24 mouse cellular contexts compared by ENCODE assay signal in genomic region chr2:161302796-161303195, GRCm38 (mm10).
DNase-seq lines count a peak whose midpoint lies in the region; ATAC-seq and TF ChIP-seq lines count a peak whose summit lies in the region.
"Had no signal": no experiment of that assay in that cellular context is flagged by ENCODE, and none has a peak within 500 bp of the region (broad histone marks: within the 10 kb centered on the region; RNA-seq: fewer than 3 reads in every experiment).

No protein-coding gene starts in this region.

- no peak overlapping the region for H3K4me3 ChIP-seq in forebrain, embryonic 11.5 days (ENCODE audit: low read depth, low read length)
- H3K4me3 ChIP-seq in forebrain, postnatal 0 days (ENCODE audit: low read depth, low read length), result no peak overlapping the region
- H3K4me3 ChIP-seq in hindbrain, embryonic 13.5 days, result no peak overlapping the region
- H3K4me3 ChIP-seq in hindbrain, embryonic 12.5 days, result no peak overlapping the region
- H3K4me3 ChIP-seq in midbrain, embryonic 14.5 days (replicated peaks; ENCODE audit: low read depth, low read length), result no peak overlapping the region
- H3K4me3 ChIP-seq in midbrain, embryonic 10.5 days, result no peak overlapping the region
- H3K4me3 ChIP-seq: embryonic facial prominence, embryonic 13.5 days; heart, adult 2 months; heart, embryonic 15.5 days; hindbrain, embryonic 10.5 days had no signal

- WGBS in forebrain, embryonic 11.5 days, result 46% methylated on average over 3 of the region's 3 CpGs
- WGBS in forebrain, postnatal 0 days, result 20% methylated on average over 3 of the region's 3 CpGs
- 47% methylated on average over 3 of the region's 3 CpGs for WGBS in hindbrain, embryonic 13.5 days
- WGBS in hindbrain, embryonic 12.5 days, result 58% methylated on average over 3 of the region's 3 CpGs
- WGBS in midbrain, embryonic 14.5 days, result 69% methylated on average over 3 of the region's 3 CpGs
- 77% methylated on average over 3 of the region's 3 CpGs for WGBS in midbrain, embryonic 10.5 days

- ATAC-seq in forebrain, embryonic 11.5 days (replicated peaks; ENCODE audit: low FRiP score), result 0 out of 2 replicates have a peak, but pooled peaks have one; percentile 5
- ATAC-seq in forebrain, postnatal 0 days, result no peak
- ATAC-seq in hindbrain, embryonic 13.5 days (ENCODE audit: low FRiP score), result no peak
- ATAC-seq in hindbrain, embryonic 12.5 days (ENCODE audit: low FRiP score), result no peak
- ATAC-seq in midbrain, embryonic 14.5 days (ENCODE audit: low FRiP score, low TSS enrichment), result no peak
- ATAC-seq: CD4-positive, CD25-positive, alpha-beta regulatory T cell, adult 4 months; inflammation-experienced regulatory T-cells, adult 6 months; intestine, postnatal 0 days had no signal

- H3K27me3 ChIP-seq in forebrain, embryonic 11.5 days (ENCODE audit: control insufficient read depth, insufficient read depth, low read length), result no peaks in the 10 kb centered on the region
- H3K27me3 ChIP-seq in forebrain, postnatal 0 days (ENCODE audit: insufficient read depth, low read length), result no peaks in the 10 kb centered on the region
- no peaks in the 10 kb centered on the region for H3K27me3 ChIP-seq in hindbrain, embryonic 13.5 days
- H3K27me3 ChIP-seq in hindbrain, embryonic 12.5 days, result no peaks in the 10 kb centered on the region
- H3K27me3 ChIP-seq in midbrain, embryonic 14.5 days (ENCODE audit: control insufficient read depth, insufficient read depth, low read length), result no peaks in the 10 kb centered on the region
- no peaks in the 10 kb centered on the region for H3K27me3 ChIP-seq in midbrain, embryonic 10.5 days (ENCODE audit: low read depth, poor library complexity, severe bottlenecking)
- H3K27me3 ChIP-seq: embryonic facial prominence, embryonic 13.5 days; heart, embryonic 15.5 days had no signal

- no peak overlapping the region for H3K27ac ChIP-seq in forebrain, embryonic 11.5 days (ENCODE audit: low read depth, low read length)
- no peak overlapping the region for H3K27ac ChIP-seq in forebrain, postnatal 0 days (ENCODE audit: low read depth, low read length)
- H3K27ac ChIP-seq in hindbrain, embryonic 13.5 days, result peak overlapping the region; percentile 72
- no peak overlapping the region for H3K27ac ChIP-seq in hindbrain, embryonic 12.5 days
- 0 out of 2 replicates have a peak overlapping the region, but pooled peaks have one; percentile 20 for H3K27ac ChIP-seq in midbrain, embryonic 14.5 days (replicated peaks; ENCODE audit: low read depth, low read length)
- H3K27ac ChIP-seq in midbrain, embryonic 10.5 days (replicated peaks), result no peak overlapping the region
- H3K27ac ChIP-seq: embryonic facial prominence, embryonic 13.5 days; heart, adult 2 months; heart, embryonic 15.5 days; hindbrain, embryonic 10.5 days had no signal

- H3K4me2 ChIP-seq in forebrain, embryonic 11.5 days (ENCODE audit: low read depth, low read length, severe bottlenecking), result no peak overlapping the region
- H3K4me2 ChIP-seq in forebrain, postnatal 0 days (ENCODE audit: low read depth), result no peak overlapping the region
- H3K4me2 ChIP-seq in hindbrain, embryonic 13.5 days, result no peak overlapping the region
- no peak overlapping the region for H3K4me2 ChIP-seq in hindbrain, embryonic 12.5 days (replicated peaks)
- H3K4me2 ChIP-seq in midbrain, embryonic 14.5 days (ENCODE audit: low read length), result no peak overlapping the region
- H3K4me2 ChIP-seq: embryonic facial prominence, embryonic 13.5 days; heart, embryonic 11.5 days; heart, embryonic 15.5 days had no signal

- no peak overlapping the region for H3K9ac ChIP-seq in forebrain, embryonic 11.5 days (ENCODE audit: low read length)
- H3K9ac ChIP-seq in forebrain, postnatal 0 days, result no peak overlapping the region
- no peak overlapping the region for H3K9ac ChIP-seq in hindbrain, embryonic 13.5 days
- no peak overlapping the region for H3K9ac ChIP-seq in hindbrain, embryonic 12.5 days
- H3K9ac ChIP-seq in midbrain, embryonic 14.5 days (replicated peaks; ENCODE audit: low read length), result no peak overlapping the region
- H3K9ac ChIP-seq: embryonic facial prominence, embryonic 13.5 days; heart, embryonic 15.5 days had no signal

- no peaks in the 10 kb centered on the region for H3K9me3 ChIP-seq in forebrain, embryonic 11.5 days (ENCODE audit: control insufficient read depth, low read length)
- no peaks in the 10 kb centered on the region for H3K9me3 ChIP-seq in forebrain, postnatal 0 days (ENCODE audit: low read length)
- H3K9me3 ChIP-seq in hindbrain, embryonic 13.5 days, result no peaks in the 10 kb centered on the region
- H3K9me3 ChIP-seq in hindbrain, embryonic 12.5 days (replicated peaks), result no peaks in the 10 kb centered on the region
- no peaks in the 10 kb centered on the region for H3K9me3 ChIP-seq in midbrain, embryonic 14.5 days (ENCODE audit: control insufficient read depth, low read length)
- no peaks in the 10 kb centered on the region for H3K9me3 ChIP-seq in midbrain, embryonic 10.5 days (replicated peaks)
- H3K9me3 ChIP-seq: embryonic facial prominence, embryonic 13.5 days; heart, embryonic 15.5 days; hindbrain, embryonic 10.5 days had no signal

- no peaks in the 10 kb centered on the region for H3K36me3 ChIP-seq in forebrain, embryonic 11.5 days (ENCODE audit: control insufficient read depth, insufficient read depth, low read length)
- H3K36me3 ChIP-seq in forebrain, postnatal 0 days (ENCODE audit: insufficient read depth), result no peaks in the 10 kb centered on the region
- H3K36me3 ChIP-seq in hindbrain, embryonic 13.5 days, result no peaks in the 10 kb centered on the region
- no peaks in the 10 kb centered on the region for H3K36me3 ChIP-seq in hindbrain, embryonic 12.5 days
- H3K36me3 ChIP-seq in midbrain, embryonic 14.5 days (ENCODE audit: control insufficient read depth, insufficient read depth, low read length), result no peaks in the 10 kb centered on the region
- H3K36me3 ChIP-seq in midbrain, embryonic 10.5 days, result no peaks in the 10 kb centered on the region
- H3K36me3 ChIP-seq: embryonic facial prominence, embryonic 13.5 days; G1E; heart, embryonic 15.5 days; hindbrain, embryonic 10.5 days had no signal

- no peak for DNase-seq in forebrain, embryonic 11.5 days (ENCODE audit: low spot score)
- no peak for DNase-seq in forebrain, postnatal 0 days
- no peak for DNase-seq in midbrain, embryonic 14.5 days
- DNase-seq in midbrain, embryonic 10.5 days (ENCODE audit: low spot score), result no peak
- DNase-seq in Muller cell, postnatal 12 days (ENCODE audit: inconsistent ontology term), result peak; percentile 6
- DNase-seq in cerebellum, adult 18-20 months, result no peak
- DNase-seq: adrenal gland, postnatal 10 days; B cell, adult 2 months; cerebellum, adult 11-12 months; cerebellum, adult 9-11 months; cerebellum, postnatal 36 days; gastrocnemius, postnatal 10 days; heart, adult 2 months; heart, postnatal 14 days had no signal

- no peak for TF ChIP-seq CTCF in forebrain, postnatal 0 days (IDR thresholded peaks at IDR 0.05; ENCODE audit: low read depth)

- H3K4me1 ChIP-seq in forebrain, embryonic 11.5 days (replicated peaks; ENCODE audit: control insufficient read depth, insufficient read depth, low read length), result no peaks in the 10 kb centered on the region
- no peaks in the 10 kb centered on the region for H3K4me1 ChIP-seq in forebrain, postnatal 0 days (ENCODE audit: insufficient read depth)
- H3K4me1 ChIP-seq in hindbrain, embryonic 13.5 days (replicated peaks), result peaks cover 12% of the 10 kb centered on the region; the same call in 1 of the 2 replicates
- no peaks in the 10 kb centered on the region for H3K4me1 ChIP-seq in hindbrain, embryonic 12.5 days
- no peaks in the 10 kb centered on the region for H3K4me1 ChIP-seq in midbrain, embryonic 14.5 days (ENCODE audit: control insufficient read depth, insufficient read depth, low read length)
- H3K4me1 ChIP-seq in midbrain, embryonic 10.5 days, result no peaks in the 10 kb centered on the region
- H3K4me1 ChIP-seq: embryonic facial prominence, embryonic 13.5 days; heart, embryonic 15.5 days; hindbrain, embryonic 10.5 days had no signal

Comparison
In these comparisons a context has a peak if more than half of its experiments do, and no peak if none do; other contexts are left out.
1. H3K27ac ChIP-seq: peak in hindbrain, embryonic 13.5 days (single experiment) and midbrain, embryonic 14.5 days (single experiment); none in forebrain, embryonic 11.5 days (single experiment), forebrain, postnatal 0 days (single experiment), hindbrain, embryonic 12.5 days (single experiment) and midbrain, embryonic 10.5 days (single experiment).